Mouse (Mus musculus): ENCODE data around the gene Plekhh3. TPM values are rescaled to one million over a fixed set of nuclear protein-coding genes. Genes with fewer than 3 reads are reported as not detected.

Plekhh3 gene
- polyA plus RNA-seq, 1 experiment from 2014 or later, result 3.5 TPM

- Histone ChIP-seq H3K9me3 (no peaks in the 10 kb centered on the region), H3K4me1 (peaks cover 20% of the 10 kb centered on the region), H3K27ac (peak overlapping the region; percentile 45), H3K36me3 (replicated peaks) (no peaks in the 10 kb centered on the region), H3K4me3 (no peak overlapping the region), H3K27me3 (ENCODE audit: poor library complexity, severe bottlenecking) (no peaks in the 10 kb centered on the region)
- no peak for DNase-seq (ENCODE audit: extremely low spot score, low spot score)
- WGBS, result 68% methylated on average over 9 of the region's 9 CpGs
Measured at GRCm38 (mm10) chr11:101149178-101150105, 21.7 kb downstream of the Plekhh3 start.

- no peak for DNase-seq (ENCODE audit: extremely low spot score, low spot score)
- Histone ChIP-seq H3K4me3 (no peak overlapping the region), H3K27me3 (ENCODE audit: poor library complexity, severe bottlenecking) (no peaks in the 10 kb centered on the region), H3K36me3 (replicated peaks) (no peaks in the 10 kb centered on the region), H3K27ac (peak overlapping the region; percentile 45), H3K4me1 (peaks cover 24% of the 10 kb centered on the region), H3K9me3 (no peaks in the 10 kb centered on the region)
- 77% methylated on average over 10 of the region's 10 CpGs for WGBS
Measured at GRCm38 (mm10) chr11:101148751-101149150, 22.4 kb downstream of the Plekhh3 start.

GRCm38 (mm10) chr11:101146377-101146776, 24.8 kb downstream of the Plekhh3 start:
- WGBS, result 13% methylated on average over 10 of the region's 10 CpGs
- no peak overlapping the region for H3K4me3 ChIP-seq
- H3K27me3 ChIP-seq (ENCODE audit: poor library complexity, severe bottlenecking), result peaks cover 8% of the 10 kb centered on the region; the same call in 1 of the 2 replicates
- H3K27ac ChIP-seq, result no peak overlapping the region
- DNase-seq (ENCODE audit: extremely low spot score, low spot score), result peak; percentile 57
- H3K4me1 ChIP-seq, result peaks cover 36% of the 10 kb centered on the region
- no peaks in the 10 kb centered on the region for H3K9me3 ChIP-seq
- no peaks in the 10 kb centered on the region for H3K36me3 ChIP-seq (replicated peaks)

- H3K9me3 ChIP-seq, result no peaks in the 10 kb centered on the region
- 25% methylated on average over 19 of the region's 19 CpGs for WGBS
- peak overlapping the region; percentile 63 for H3K27ac ChIP-seq
- H3K36me3 ChIP-seq (replicated peaks), result no peaks in the 10 kb centered on the region
- peak; percentile 67 for DNase-seq (ENCODE audit: extremely low spot score, low spot score)
- H3K4me1 ChIP-seq, result peaks cover 52% of the 10 kb centered on the region
- peak overlapping the region; percentile 43 for H3K4me3 ChIP-seq
- peaks cover 32% of the 10 kb centered on the region for H3K27me3 ChIP-seq (ENCODE audit: poor library complexity, severe bottlenecking)
Measured at GRCm38 (mm10) chr11:101143338-101144225, 27.6 kb downstream of the Plekhh3 start.

GRCm38 (mm10) chr11:101142215-101142967, 28.8 kb downstream of the Plekhh3 start:
- 88% methylated on average over 10 of the region's 10 CpGs for WGBS

DNA sequence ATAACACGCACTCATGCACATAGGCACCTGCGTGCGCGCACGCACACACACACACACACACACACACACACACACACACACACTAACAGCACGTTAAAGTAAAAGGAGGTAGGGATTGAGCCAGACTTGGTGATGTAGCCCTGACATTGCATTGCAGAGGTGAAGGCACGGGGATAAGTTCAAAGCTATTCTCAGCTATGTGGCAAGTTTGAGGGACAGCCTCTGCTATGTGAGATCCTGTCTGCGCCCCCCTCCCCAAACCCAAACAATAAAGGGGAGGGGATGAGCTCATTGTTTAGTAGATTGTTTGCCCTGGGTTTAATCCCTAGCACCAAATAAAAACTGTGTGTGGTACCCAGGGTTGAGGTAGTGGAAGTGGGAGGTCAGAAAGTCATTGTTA, 30.1 kb downstream of the Plekhh3 start:
- Histone ChIP-seq H3K9me3 (no peaks in the 10 kb centered on the region), H3K27ac (peak overlapping the region; percentile 84), H3K27me3 (ENCODE audit: poor library complexity, severe bottlenecking) (peaks cover 34% of the 10 kb centered on the region), H3K36me3 (replicated peaks) (no peaks in the 10 kb centered on the region), H3K4me1 (peaks cover 47% of the 10 kb centered on the region), H3K4me3 (peak overlapping the region; percentile 44; the same call in 1 of the 2 replicates)
- WGBS, result 76% methylated on average over 8 of the region's 8 CpGs
- no peak for DNase-seq (ENCODE audit: extremely low spot score, low spot score)

More at GRCm38 (mm10) chr11:101142215-101142967, 28.8 kb downstream of the Plekhh3 start:
- DNase-seq (ENCODE audit: extremely low spot score, low spot score), result no peak
- Histone ChIP-seq H3K4me1 (peaks cover 52% of the 10 kb centered on the region), H3K27ac (no peak overlapping the region), H3K4me3 (no peak overlapping the region), H3K9me3 (no peaks in the 10 kb centered on the region), H3K27me3 (ENCODE audit: poor library complexity, severe bottlenecking) (peaks cover 34% of the 10 kb centered on the region), H3K36me3 (replicated peaks) (no peaks in the 10 kb centered on the region)

DNA sequence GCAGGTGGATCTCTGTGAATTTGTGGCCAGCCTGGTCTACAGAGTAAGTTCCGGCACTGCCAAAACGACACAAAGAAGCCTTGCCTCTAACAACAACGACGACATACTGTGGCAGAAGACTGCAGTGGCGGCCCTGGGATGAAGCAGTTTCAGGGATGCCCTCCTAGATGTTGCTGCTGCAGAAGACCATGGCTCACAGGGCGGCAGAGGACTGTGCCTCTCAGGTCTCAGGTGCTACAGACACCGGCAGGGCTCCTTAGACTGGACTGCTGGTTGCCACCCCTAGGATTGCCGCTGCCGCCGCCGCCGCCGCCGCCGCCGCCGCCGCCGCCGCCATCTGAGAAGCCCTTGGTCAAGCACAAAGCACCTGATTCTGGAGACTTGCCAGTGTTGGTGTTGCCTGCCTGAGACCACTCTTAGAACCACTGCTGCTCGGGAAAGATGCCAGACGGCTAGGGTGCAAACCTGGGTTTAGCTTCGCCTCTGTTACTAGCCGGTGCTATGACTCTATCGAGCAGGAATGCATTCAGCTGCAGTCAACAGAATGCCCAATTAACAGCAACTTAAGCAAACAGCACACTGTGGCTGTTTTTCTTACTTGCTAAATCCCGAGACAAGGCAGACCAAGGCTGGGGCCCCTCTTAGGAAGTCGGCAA, 30.9 kb downstream of the Plekhh3 start:
- peak; percentile 25 for DNase-seq (ENCODE audit: extremely low spot score, low spot score)
- 51% methylated on average over 27 of the region's 27 CpGs for WGBS
- Histone ChIP-seq H3K4me3 (peak overlapping the region; percentile 44), H3K9me3 (no peaks in the 10 kb centered on the region), H3K27me3 (ENCODE audit: poor library complexity, severe bottlenecking) (peaks cover 34% of the 10 kb centered on the region), H3K27ac (peak overlapping the region; percentile 84), H3K4me1 (peaks cover 47% of the 10 kb centered on the region), H3K36me3 (replicated peaks) (no peaks in the 10 kb centered on the region)

DNA sequence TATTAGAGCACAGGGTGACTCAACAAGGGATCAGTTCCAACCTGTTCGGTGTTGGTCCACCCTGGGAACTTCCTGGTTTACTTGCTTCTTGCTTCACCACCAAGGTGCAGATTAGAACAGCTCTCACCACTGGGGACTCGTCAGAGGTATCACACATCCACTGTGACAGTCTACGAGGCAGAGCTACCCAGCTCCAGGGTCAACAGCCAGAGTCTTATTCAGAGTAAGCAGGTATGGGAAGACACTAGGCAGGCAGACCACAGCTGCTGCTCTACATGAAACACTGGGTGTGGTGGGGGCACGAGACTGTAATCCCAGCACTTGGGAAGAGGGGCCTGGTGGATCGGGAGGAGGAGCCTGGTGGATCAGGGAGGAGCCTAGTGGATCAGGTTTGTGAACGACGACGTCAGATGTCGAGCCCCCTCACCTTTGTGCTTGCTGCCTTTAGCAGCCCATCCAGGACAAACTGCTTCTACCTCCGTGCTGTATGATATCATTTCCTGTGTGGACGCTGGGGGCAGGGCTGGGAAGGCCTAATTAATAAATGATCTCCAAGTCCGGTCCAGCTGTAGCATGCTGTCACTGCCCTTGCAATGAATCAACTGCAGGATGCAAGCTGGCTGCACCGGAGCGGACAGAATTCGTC, 32.5 kb downstream of the Plekhh3 start:
- Histone ChIP-seq H3K4me1 (peaks cover 42% of the 10 kb centered on the region), H3K36me3 (replicated peaks) (no peaks in the 10 kb centered on the region), H3K4me3 (peak overlapping the region; percentile 36), H3K27me3 (ENCODE audit: poor library complexity, severe bottlenecking) (peaks cover 34% of the 10 kb centered on the region), H3K27ac (peak overlapping the region; percentile 74), H3K9me3 (no peaks in the 10 kb centered on the region)
- 29% methylated on average over 15 of the region's 15 CpGs for WGBS
- DNase-seq (ENCODE audit: extremely low spot score, low spot score), result peak; percentile 56

- H3K4me1 ChIP-seq, result peaks cover 37% of the 10 kb centered on the region
- H3K4me3 ChIP-seq, result no peak overlapping the region
- H3K36me3 ChIP-seq (replicated peaks), result no peaks in the 10 kb centered on the region
- DNase-seq (ENCODE audit: extremely low spot score, low spot score), result no peak
- H3K27ac ChIP-seq, result no peak overlapping the region
- H3K27me3 ChIP-seq (ENCODE audit: poor library complexity, severe bottlenecking), result peaks cover 30% of the 10 kb centered on the region
- H3K9me3 ChIP-seq, result no peaks in the 10 kb centered on the region
- WGBS, result 84% methylated on average over 7 of the region's 7 CpGs
Measured at GRCm38 (mm10) chr11:101137000-101137399, 34.2 kb downstream of the Plekhh3 start.

- 87% methylated on average over 13 of the region's 13 CpGs for WGBS
- Histone ChIP-seq H3K27me3 (ENCODE audit: poor library complexity, severe bottlenecking) (0 out of 2 replicates have a peak, but pooled peaks cover 6% of the 10 kb centered on the region), H3K36me3 (replicated peaks) (no peaks in the 10 kb centered on the region), H3K27ac (no peak overlapping the region), H3K4me1 (peaks cover 17% of the 10 kb centered on the region), H3K4me3 (no peak overlapping the region), H3K9me3 (no peaks in the 10 kb centered on the region)
- no peak for DNase-seq (ENCODE audit: extremely low spot score, low spot score)
Measured at GRCm38 (mm10) chr11:101134217-101134865, 36.8 kb downstream of the Plekhh3 start.

GRCm38 (mm10) chr11:101133037-101133436, 38.1 kb downstream of the Plekhh3 start:
- no peak for DNase-seq (ENCODE audit: extremely low spot score, low spot score)

More at GRCm38 (mm10) chr11:101133037-101133436, 38.1 kb downstream of the Plekhh3 start:
- H3K4me3 ChIP-seq, result no peak overlapping the region
- no peaks in the 10 kb centered on the region for H3K27me3 ChIP-seq (ENCODE audit: poor library complexity, severe bottlenecking)
- WGBS, result 83% methylated on average over 12 of the region's 12 CpGs
- no peaks in the 10 kb centered on the region for H3K9me3 ChIP-seq
- H3K27ac ChIP-seq, result no peak overlapping the region
- no peaks in the 10 kb centered on the region for H3K36me3 ChIP-seq (replicated peaks)
- H3K4me1 ChIP-seq, result peaks cover 7% of the 10 kb centered on the region
